In genomic region chr6:134414532-134414883, GRCm38 (mm10) we compare ENCODE assay signal across 14 mouse cellular contexts. TPM values are rescaled to one million over a fixed set of nuclear protein-coding genes. Genes with fewer than 3 reads are reported as not detected.
DNase-seq lines count a peak whose midpoint lies in the region; ATAC-seq lines count a peak whose summit lies in the region.
"Had no signal": no experiment of that assay in that cellular context is flagged by ENCODE, and none has a peak within 500 bp of the region (broad histone marks: within the 10 kb centered on the region; RNA-seq: fewer than 3 reads in every experiment).

No protein-coding gene starts in this region.

- 0 out of 2 replicates have a peak, but pooled peaks cover 3% of the 10 kb centered on the region for H3K4me1 ChIP-seq in embryonic facial prominence, embryonic 13.5 days
- peaks cover 14% of the 10 kb centered on the region for H3K4me1 ChIP-seq in embryonic facial prominence, embryonic 10.5 days
- H3K4me1 ChIP-seq in liver, embryonic 12.5 days: 0 out of 2 replicates have a peak, but pooled peaks cover 7% of the 10 kb centered on the region
- H3K4me1 ChIP-seq in hindbrain, embryonic 11.5 days (replicated peaks; ENCODE audit: control insufficient read depth, insufficient read depth, low read length): no peaks in the 10 kb centered on the region

- WGBS in embryonic facial prominence, embryonic 13.5 days: 60% methylated on average over 4 of the region's 4 CpGs
- WGBS in embryonic facial prominence, embryonic 10.5 days: 60% methylated on average over 4 of the region's 4 CpGs
- 62% methylated on average over 4 of the region's 4 CpGs for WGBS in liver, embryonic 12.5 days (ENCODE audit: insufficient replicate concordance)
- WGBS in hindbrain, embryonic 11.5 days: 68% methylated on average over 4 of the region's 4 CpGs

- H3K36me3 ChIP-seq in embryonic facial prominence, embryonic 13.5 days: no peaks in the 10 kb centered on the region
- no peaks in the 10 kb centered on the region for H3K36me3 ChIP-seq in embryonic facial prominence, embryonic 10.5 days (replicated peaks)
- no peaks in the 10 kb centered on the region for H3K36me3 ChIP-seq in liver, embryonic 12.5 days
- no peaks in the 10 kb centered on the region for H3K36me3 ChIP-seq in hindbrain, embryonic 11.5 days (ENCODE audit: control insufficient read depth, insufficient read depth, low read length)
- H3K36me3 ChIP-seq: heart, embryonic 10.5 days had no signal

- no peak for DNase-seq in embryonic facial prominence, embryonic 10.5 days (ENCODE audit: low spot score)
- DNase-seq in liver: no peak
- peak; percentile 37 for DNase-seq in urinary bladder, postnatal 14 days (ENCODE audit: low spot score)
- no peak for DNase-seq in urinary bladder, postnatal 4 days (ENCODE audit: low spot score in 2 of 2)
- no peak for DNase-seq in cerebellum, postnatal 25 days
- DNase-seq in hindbrain, embryonic 11.5 days (ENCODE audit: low spot score): no peak
- DNase-seq: adrenal gland, postnatal 25 days had no signal

- no peak for ATAC-seq in embryonic facial prominence, embryonic 13.5 days (ENCODE audit: insufficient number of reproducible peaks, insufficient read depth, low FRiP score, low TSS enrichment, low read depth)
- ATAC-seq in liver, embryonic 12.5 days: no peak
- no peak for ATAC-seq in hindbrain, embryonic 11.5 days (ENCODE audit: low FRiP score)
- ATAC-seq: forebrain, embryonic 14.5 days; hindbrain, postnatal 0 days had no signal

- no peak overlapping the region for H3K4me3 ChIP-seq in embryonic facial prominence, embryonic 13.5 days
- H3K4me3 ChIP-seq in embryonic facial prominence, embryonic 10.5 days: no peak overlapping the region
- H3K4me3 ChIP-seq in liver, embryonic 12.5 days: no peak overlapping the region
- H3K4me3 ChIP-seq in hindbrain, embryonic 11.5 days (ENCODE audit: low read depth, low read length): no peak overlapping the region
- H3K4me3 ChIP-seq: heart, embryonic 10.5 days; layer of hippocampus, adult 2 months had no signal

- no peaks in the 10 kb centered on the region for H3K27me3 ChIP-seq in embryonic facial prominence, embryonic 13.5 days
- H3K27me3 ChIP-seq in embryonic facial prominence, embryonic 10.5 days (replicated peaks; ENCODE audit: low read depth, poor library complexity, severe bottlenecking): no peaks in the 10 kb centered on the region
- H3K27me3 ChIP-seq in liver, embryonic 12.5 days (replicated peaks): no peaks in the 10 kb centered on the region; the same call in 1 of the 2 replicates
- no peaks in the 10 kb centered on the region for H3K27me3 ChIP-seq in hindbrain, embryonic 11.5 days (ENCODE audit: control insufficient read depth, insufficient read depth, low read length)

- no peak overlapping the region; the same call in 1 of the 2 replicates for H3K4me2 ChIP-seq in embryonic facial prominence, embryonic 13.5 days
- H3K4me2 ChIP-seq in liver, embryonic 12.5 days: peak overlapping the region; percentile 24
- H3K4me2 ChIP-seq in hindbrain, embryonic 11.5 days (replicated peaks; ENCODE audit: low read depth, low read length): no peak overlapping the region

- no peak overlapping the region for H3K9ac ChIP-seq in embryonic facial prominence, embryonic 13.5 days
- no peak overlapping the region for H3K9ac ChIP-seq in liver, embryonic 12.5 days
- no peak overlapping the region for H3K9ac ChIP-seq in hindbrain, embryonic 11.5 days (ENCODE audit: low read depth, low read length)

- H3K9me3 ChIP-seq in embryonic facial prominence, embryonic 13.5 days: no peaks in the 10 kb centered on the region
- no peaks in the 10 kb centered on the region for H3K9me3 ChIP-seq in embryonic facial prominence, embryonic 10.5 days
- no peaks in the 10 kb centered on the region for H3K9me3 ChIP-seq in liver, embryonic 12.5 days (replicated peaks)
- no peaks in the 10 kb centered on the region for H3K9me3 ChIP-seq in hindbrain, embryonic 11.5 days (ENCODE audit: control insufficient read depth, low read length)
- H3K9me3 ChIP-seq: heart, embryonic 10.5 days had no signal

- H3K27ac ChIP-seq in embryonic facial prominence, embryonic 13.5 days: peak overlapping the region; percentile 11; the same call in 1 of the 2 replicates
- H3K27ac ChIP-seq in embryonic facial prominence, embryonic 10.5 days (replicated peaks): no peak overlapping the region; the same call in 1 of the 2 replicates
- H3K27ac ChIP-seq in liver, embryonic 12.5 days: no peak overlapping the region
- H3K27ac ChIP-seq in hindbrain, embryonic 11.5 days (ENCODE audit: low read depth, low read length): no peak overlapping the region
- H3K27ac ChIP-seq: heart, embryonic 10.5 days; hindbrain, postnatal 0 days; layer of hippocampus, adult 2 months; macrophage had no signal

RNA-seq across cellular contexts. Expression of gene Bcl2l14, which starts 18.4 kb away (rescaled TPM):
- 1.0 and 2.3 TPM in 2 replicates for polyA plus RNA-seq in embryonic facial prominence, embryonic 13.5 days (2015; fragmentation: Nextera tagmentation; extraction: Ambion mirVana)
- polyA plus RNA-seq in embryonic facial prominence, embryonic 10.5 days (2016; fragmentation: Nextera tagmentation; extraction: Ambion mirVana): 0.47 and 0.74 TPM in 2 replicates
- 0.38 and 0.41 TPM in 2 replicates for polyA plus RNA-seq in liver, embryonic 12.5 days (2016; fragmentation: Nextera tagmentation; extraction: Ambion mirVana)
- polyA plus RNA-seq in hindbrain, embryonic 11.5 days (2014; fragmentation: Nextera tagmentation; extraction: Ambion mirVana): 0.15 and 0.17 TPM in 2 replicates
- polyA plus RNA-seq: forebrain, embryonic 14.5 days had no signal
